Mouse (Mus musculus): ENCODE results near the gene Ints3.

DNA sequence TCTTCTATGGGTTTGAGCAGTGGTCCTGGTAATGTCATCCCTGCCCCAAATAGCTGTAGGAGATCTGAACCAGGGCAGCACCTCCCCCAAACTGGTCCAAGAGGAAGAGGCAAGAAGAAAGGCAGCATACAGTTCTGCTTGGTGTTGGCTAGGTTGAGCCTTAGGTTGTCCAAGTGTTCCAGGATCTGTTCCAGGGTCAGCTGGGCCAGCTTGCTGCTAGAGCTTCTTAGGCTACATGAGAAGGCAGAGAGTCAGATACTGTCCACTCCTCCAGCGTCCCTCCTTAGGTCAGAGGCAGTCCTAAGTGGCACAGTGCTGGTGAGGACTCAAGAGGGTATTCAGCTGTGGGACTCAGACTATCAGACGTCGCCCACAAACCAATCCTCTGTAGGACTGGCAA is 40.8 kb downstream of the Ints3 start:
- TF ChIP-seq CTCF (conservative IDR thresholded peaks at IDR 0.05; ENCODE audit: low read length) (no peak), NANOG (IDR thresholded peaks at IDR 0.05; ENCODE audit: borderline replicate concordance, low read length) (no peak)

Data from E14TG2a.4 (cell line).